Mouse (Mus musculus) erythroblast, embryonic 14.5 days (primary cell): ENCODE results near the gene Slc5a3.

Experiments used
- GATA1 ChIP-seq: IDR thresholded peaks from 2 replicates; pipeline ENCODE4 v1.6.1; 2012; ENCODE audit warnings: low read length, inconsistent platforms, mixed read lengths
- TAL1 ChIP-seq: IDR thresholded peaks from 3 replicates; pipeline ENCODE4 v1.6.1; 2012; ENCODE audit warnings: low read length, inconsistent platforms, mixed read lengths

GRCm38 (mm10) chr16:92091876-92092275 lies 33.8 kb downstream of the Slc5a3 start:
- TF ChIP-seq TAL1 (no peak), GATA1 (no peak)
